Mouse (Mus musculus): Measurements from ENCODE around the gene Asdurf.
"Not testable (repeated sequence)": the region's sequence is repeated elsewhere in the genome, so short reads cannot be mapped to it uniquely, and the experiment has no call there.

Asdurf gene

GRCm38 (mm10) chr1:53352327-53353261 lies at the start of gene Asdurf, which contains the start of the genes Gm28551 and Asnsd1:
TSS of gene Asdurf (minus strand) at chr1:53352619.
TSS of gene Gm28551 (minus strand) at chr1:53352667.
TSS of gene Asnsd1 (minus strand) at chr1:53352752.
- peak; percentile 96 for DNase-seq (ENCODE audit: low spot score in 2 of 2)

DNA sequence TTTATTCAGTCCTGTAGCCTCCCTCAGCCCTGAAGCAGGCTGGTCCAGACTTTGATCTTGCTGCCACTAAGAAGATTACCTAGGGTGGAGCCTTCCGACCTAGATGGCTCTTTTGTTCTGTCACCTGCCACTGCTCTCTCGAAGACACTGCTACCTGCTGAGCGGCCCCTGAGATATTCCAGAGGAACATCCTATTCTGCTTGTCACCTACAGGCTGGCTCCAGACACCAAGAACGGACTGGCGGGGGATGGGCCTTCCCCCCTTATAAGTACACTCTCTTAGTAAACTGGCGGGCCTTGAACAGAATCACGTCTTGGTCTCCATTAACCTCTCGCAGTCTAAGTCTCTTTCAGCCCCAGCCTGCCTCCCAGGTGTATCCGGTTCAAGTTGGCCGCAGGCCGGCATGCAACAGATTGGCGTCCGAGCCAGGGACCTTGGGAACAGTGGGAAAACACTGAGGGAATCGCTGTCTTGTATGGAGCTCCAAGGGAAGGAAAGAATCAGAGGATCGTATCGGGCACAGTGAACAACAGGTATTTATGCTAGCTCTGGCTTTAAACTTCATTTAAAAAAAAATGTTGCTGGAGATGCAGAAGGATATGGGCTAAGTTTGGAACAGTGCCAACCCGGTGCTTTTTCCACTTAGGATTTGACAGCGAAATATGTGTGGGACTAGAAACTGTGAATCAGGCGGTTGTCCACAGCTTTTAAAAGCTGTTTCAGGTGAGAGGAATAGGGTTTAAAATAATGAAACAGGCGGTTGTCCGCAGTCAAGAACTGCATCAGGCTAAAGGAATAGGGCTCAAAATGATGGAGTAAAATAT lies 41.7 kb upstream of the Asdurf start:
- DNase-seq (ENCODE audit: low spot score in 2 of 2), result not testable (repeated sequence)

- DNase-seq (ENCODE audit: low spot score in 2 of 2), result no peak
Measured at GRCm38 (mm10) chr1:53388762-53389161, 36.3 kb upstream of the Asdurf start.

DNA sequence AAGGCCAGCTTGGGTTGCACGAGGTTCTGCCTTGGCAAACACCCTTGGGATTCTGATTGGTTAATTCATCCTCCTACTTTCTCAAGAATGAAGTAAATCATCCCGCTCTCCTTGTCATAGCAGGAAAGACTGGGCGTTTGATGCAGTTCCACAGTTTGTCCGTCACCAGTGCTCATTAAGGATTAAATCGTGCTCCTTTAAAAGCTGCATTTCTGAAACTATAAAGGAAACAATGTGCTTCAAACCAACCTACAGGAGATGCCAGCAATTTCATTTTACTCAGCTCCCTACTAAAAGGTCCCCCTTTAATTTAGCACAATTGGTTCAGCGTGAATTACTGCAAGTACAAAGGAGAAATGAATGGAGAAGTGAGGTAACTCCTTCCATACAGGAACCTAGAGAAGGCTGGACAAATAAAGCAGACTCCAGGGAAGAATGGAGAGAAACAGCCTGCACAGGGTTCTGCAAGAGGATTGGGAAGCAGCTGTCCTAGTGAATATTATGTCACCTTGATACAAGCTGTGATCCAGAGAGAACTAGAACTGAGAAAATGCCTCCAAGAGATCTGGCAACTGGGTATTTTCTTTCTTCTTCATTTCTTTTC lies 31.8 kb upstream of the Asdurf start:
- DNase-seq (ENCODE audit: low spot score in 2 of 2), result no peak

GRCm38 (mm10) chr1:53377731-53378130 lies 25.3 kb upstream of the Asdurf start:
- DNase-seq (ENCODE audit: low spot score in 2 of 2), result no peak

DNA sequence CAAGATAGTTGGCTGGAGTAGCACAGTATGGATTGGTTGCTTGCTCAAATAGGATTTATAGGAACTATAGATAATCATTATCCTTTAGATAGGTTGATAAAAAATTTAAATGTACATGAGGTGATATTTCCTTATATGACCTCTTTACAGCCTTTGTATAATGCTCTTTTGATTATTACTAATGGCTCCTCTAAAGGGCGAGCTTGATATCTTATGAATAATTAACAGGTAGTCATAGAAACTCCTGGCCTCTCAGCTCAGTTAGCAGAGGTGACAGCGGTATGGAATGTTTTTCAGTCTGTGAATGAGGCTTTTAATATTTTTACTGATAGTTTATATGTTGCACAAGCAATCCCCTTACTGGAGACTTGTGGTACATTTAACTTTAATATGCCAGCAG lies 23.5 kb upstream of the Asdurf start:
- DNase-seq (ENCODE audit: low spot score in 2 of 2), result not testable (repeated sequence)

DNA sequence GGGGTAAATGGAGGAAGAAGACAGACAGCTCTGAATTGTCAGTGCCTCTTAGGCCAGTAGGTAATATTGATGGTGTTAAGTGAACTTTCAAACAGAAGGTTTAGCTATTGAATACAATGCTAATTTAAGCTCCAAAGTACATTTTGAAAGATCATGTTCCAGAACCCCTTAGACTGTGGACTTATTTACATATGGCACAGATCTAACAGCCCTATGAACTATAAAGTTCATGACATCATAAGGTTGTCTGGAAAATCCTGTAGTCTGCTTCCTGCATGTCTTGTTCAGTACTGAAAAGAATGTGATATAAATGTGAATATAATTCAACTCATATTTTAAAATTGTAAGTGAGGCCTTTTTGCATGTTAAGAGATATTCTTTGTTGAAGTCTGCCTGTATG lies 6.6 kb upstream of the Asdurf start:
- DNase-seq (ENCODE audit: low spot score in 2 of 2), result no peak

DNA sequence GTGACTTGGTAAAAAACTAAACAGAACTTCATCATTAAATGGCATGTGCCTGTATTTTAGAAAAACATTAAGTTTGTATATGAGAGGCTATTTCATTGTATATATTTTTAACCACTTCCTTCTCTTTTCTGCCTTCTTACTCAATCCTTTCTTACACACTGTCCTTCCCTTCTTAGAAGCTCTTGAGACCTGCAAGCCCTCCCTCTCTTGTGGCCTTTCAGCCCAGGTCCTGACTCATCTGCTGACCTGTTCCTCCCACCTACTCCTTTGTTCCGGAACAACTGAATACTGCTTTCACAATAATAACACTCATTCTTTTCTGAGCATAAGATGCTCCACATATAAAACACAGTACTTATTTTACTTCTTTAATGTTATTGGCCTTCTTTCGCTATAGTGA lies 11.3 kb downstream of the Asdurf start:
- DNase-seq (ENCODE audit: low spot score in 2 of 2), result no peak

- DNase-seq (ENCODE audit: low spot score in 2 of 2), result not testable (repeated sequence)
Measured at GRCm38 (mm10) chr1:53337403-53337802, 15.0 kb downstream of the Asdurf start.

DNA sequence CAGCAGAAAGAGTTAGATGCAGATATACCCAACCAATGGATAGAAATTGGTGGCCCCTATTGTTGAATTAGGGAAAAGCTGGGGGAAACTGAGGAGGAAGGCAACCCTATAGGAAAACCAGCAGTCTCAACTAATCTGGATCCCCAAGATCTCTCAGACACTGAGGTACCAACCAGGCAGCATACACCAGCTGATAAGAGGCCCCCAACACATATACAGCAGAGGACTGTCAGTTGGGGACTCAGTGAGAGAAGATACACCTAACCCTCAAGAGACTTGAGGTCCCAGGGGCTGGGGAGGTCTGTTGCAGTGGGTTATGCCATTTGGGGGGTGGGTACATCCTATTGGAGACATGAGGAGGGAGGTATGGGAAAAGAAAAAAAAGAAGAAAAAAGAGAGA lies 17.0 kb downstream of the Asdurf start:
- DNase-seq (ENCODE audit: low spot score in 2 of 2), result no peak

GRCm38 (mm10) chr1:53333527-53333926 lies 18.9 kb downstream of the Asdurf start:
- DNase-seq (ENCODE audit: low spot score in 2 of 2), result not testable (repeated sequence)

DNA sequence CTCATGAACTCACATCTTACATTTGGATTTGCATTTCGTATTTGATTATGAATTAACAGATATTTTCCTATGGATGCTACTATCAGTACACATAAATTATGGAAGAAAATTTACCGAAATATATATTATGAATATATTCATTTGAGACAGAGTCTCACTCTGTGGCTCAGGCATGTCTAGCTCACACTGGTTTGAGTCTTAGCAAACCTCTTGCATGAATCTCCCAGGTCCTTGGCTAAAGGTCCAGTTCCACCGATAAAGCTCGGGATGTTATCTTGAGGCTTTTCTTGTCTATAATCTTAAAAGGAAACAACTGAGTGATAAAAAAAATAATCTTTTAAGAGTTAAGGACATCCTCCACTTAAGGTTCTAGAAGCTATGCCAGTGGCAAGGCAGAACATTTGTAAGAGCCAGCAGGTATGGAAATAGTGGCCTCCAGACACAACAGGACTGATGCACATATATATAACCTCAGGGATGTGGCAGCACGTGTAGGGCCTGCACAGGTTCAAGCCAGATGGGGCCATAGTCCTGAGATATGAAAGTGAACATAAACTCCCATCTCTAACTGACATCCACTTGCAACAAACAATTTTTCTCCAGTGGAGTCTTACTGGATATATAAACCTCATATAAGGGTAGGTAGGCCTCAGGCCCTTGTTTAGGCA lies 27.5 kb downstream of the Asdurf start:
- DNase-seq (ENCODE audit: low spot score in 2 of 2), result no peak

- DNase-seq (ENCODE audit: low spot score in 2 of 2), result no peak
Measured at GRCm38 (mm10) chr1:53324277-53324676, 28.1 kb downstream of the Asdurf start.

GRCm38 (mm10) chr1:53323254-53323653 lies 29.2 kb downstream of the Asdurf start:
- DNase-seq (ENCODE audit: low spot score in 2 of 2), result no peak

GRCm38 (mm10) chr1:53321662-53322344 lies 30.6 kb downstream of the Asdurf start:
- no peak for DNase-seq (ENCODE audit: low spot score in 2 of 2)

DNA sequence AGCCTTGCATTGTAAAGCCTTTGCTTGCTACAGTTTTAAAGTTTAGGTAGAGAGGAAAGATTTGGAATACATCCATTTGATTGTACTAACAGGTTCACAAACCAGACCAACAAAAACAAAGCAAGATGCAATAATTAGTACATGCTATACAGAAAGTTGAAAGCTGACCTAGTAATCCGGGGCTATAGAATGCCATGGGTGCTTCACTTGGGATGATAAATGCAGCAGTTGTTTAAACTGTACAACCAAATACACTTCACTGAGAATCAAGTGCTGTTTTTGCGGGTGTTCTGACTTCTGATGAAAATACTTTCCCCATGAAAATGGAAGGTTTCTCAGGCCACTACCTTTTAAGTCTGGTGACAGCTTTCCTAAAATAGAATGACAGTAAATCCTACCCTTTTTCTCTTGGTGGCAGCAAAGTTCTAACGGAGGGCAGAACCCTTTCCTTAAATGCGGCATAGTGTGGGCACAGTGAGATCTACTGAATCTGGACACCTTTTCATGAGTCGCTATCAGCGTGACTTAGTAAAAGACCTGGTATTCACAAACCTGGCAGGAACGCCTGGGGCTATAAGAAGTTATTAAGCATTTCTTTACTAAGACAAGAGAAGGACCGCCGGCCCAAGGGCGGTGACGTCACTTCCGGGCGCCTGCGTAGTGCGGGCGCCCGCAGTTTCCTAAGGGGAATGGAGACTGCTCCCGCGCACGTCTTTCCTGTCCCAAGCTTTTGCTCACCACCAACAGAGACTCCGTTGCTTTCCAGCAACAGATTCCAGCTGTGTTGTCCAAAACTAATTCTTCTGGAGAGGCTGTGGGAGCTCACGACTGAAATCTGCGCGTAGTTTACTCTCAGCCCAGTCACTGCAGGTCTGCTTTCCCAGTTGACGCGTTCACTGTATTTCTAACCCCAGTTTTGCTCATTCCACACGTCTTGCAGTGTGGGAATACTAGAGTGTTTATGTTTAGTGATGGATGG lies 39.1 kb downstream of the Asdurf start, which contains the start of gene Osgepl1:
Osgepl1 (plus strand) TSS at position 636 of the 979 bp plus-strand sequence.
- DNase-seq (ENCODE audit: low spot score in 2 of 2), result peak; percentile 82 to 90

- DNase-seq (ENCODE audit: low spot score in 2 of 2), result no peak
Measured at GRCm38 (mm10) chr1:53300506-53300905, 51.9 kb downstream of the Asdurf start.
